Mouse (Mus musculus) bone marrow, adult 2 months (tissue): Measurements from ENCODE around the gene Aym1.

Experiments used
- CTCF ChIP-seq: fragments of 200-500 bp; IDR thresholded peaks from 2 replicates; pipeline ENCODE4 v1.5.1; 2011; ENCODE audit warnings: low read length, control low read depth; ENCODE audit not compliant: control insufficient read depth, insufficient read depth
- POLR2A ChIP-seq: fragments of 200-500 bp; IDR thresholded peaks from 2 replicates; pipeline ENCODE4 v1.6.1; 2011; ENCODE audit warnings: low read depth, mild to moderate bottlenecking, control low read depth, low read length, borderline replicate concordance; ENCODE audit not compliant: control insufficient read depth

DNA sequence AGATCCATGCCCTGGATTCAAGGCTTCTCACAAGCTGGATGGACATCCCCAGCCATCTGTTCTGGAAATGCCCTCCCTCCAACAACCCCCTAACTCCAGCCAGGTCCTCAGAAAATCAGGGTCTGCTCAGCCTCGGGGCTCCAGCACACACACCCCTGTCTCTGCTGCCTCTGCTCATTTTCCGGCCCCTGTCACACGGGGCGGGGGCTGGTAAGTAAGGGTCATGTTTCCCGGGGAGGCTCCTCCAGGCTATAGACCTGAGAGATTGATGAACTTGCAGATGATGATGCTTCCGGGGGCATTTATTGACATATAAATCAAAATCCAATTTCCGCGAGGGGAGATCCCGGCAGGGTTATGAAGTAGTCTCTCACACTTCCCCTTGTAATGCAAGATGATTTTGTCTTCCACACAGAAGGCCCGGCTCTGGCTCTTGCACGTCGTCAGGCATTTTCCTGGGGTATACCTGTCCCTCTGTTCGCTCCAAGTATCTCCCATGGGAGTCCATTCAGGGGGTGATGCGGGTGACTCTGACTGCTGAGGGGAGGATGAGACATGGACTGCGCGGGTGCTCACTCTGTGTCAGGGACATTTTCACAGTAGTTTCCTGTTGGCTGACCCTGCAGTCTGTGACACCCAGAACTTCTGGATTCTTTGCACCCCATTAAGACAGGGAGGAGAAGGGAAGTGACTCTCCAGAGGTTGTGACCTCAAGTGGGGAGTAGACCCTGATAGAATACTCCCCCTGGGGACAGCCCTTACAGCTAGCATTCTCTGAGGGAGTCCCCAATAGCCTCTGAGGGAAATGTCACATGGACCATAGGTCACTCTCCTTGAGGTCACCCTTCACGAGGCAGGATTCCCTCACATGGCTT is 40.6 kb downstream of the Aym1 start:
- TF ChIP-seq CTCF: no peak
- TF ChIP-seq POLR2A: no peak
